Mouse (Mus musculus): ENCODE results near the gene Eif4h.

GRCm38 (mm10) chr5:134604376-134604775 is 34.9 kb downstream of the Eif4h start:
- TF ChIP-seq CTCF (IDR thresholded peaks at IDR 0.05; ENCODE audit: control insufficient read depth, insufficient read depth, insufficient replicate concordance, low read depth, low read length) (no peak), POLR2A (IDR thresholded peaks at IDR 0.05; ENCODE audit: control insufficient read depth, low read depth, low read length) (no peak)

Measured in testis, adult 2 months (tissue).